Mouse (Mus musculus): Measurements from ENCODE around the gene Ddrgk1. TPM values are rescaled to one million over a fixed set of nuclear protein-coding genes. Genes with fewer than 3 reads are reported as not detected.

The Ddrgk1 gene
- polyA plus RNA-seq, 1 experiment from 2014 or later, result 77.8 TPM

DNA sequence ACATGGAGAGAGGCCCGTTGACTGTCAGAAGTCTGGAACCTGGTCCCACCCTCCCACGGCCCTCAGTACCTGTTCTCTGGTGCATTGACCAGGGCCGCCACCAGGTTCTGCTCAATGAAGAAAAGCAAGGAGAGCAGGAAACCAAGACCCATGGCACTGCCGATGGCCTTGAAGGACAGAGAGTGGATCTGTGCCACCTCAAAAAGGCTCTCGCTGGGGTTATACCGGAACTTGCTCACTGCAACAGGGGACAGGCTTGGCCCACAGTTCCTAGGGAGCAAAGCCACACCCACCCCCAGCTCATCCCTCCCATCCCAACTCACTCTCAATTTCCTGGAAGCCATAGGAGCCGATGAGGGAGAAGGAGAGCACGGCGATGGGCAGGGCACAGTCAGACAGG is 21.0 kb upstream of the Ddrgk1 start:
- H3K9ac ChIP-seq, result no peak overlapping the region
- peaks cover 48% of the 10 kb centered on the region for H3K36me3 ChIP-seq
- ATAC-seq (ENCODE audit: insufficient number of reproducible peaks, low FRiP score, low TSS enrichment, low read depth), result no peak
- H3K27me3 ChIP-seq, result no peaks in the 10 kb centered on the region
- 82% methylated on average over 9 of the region's 9 CpGs for WGBS
- no peak overlapping the region for H3K4me3 ChIP-seq (replicated peaks)
- H3K27ac ChIP-seq (replicated peaks), result no peak overlapping the region
- no peaks in the 10 kb centered on the region for H3K4me1 ChIP-seq
- no peak overlapping the region for H3K4me2 ChIP-seq (replicated peaks)
- H3K9me3 ChIP-seq (replicated peaks), result no peaks in the 10 kb centered on the region

DNA sequence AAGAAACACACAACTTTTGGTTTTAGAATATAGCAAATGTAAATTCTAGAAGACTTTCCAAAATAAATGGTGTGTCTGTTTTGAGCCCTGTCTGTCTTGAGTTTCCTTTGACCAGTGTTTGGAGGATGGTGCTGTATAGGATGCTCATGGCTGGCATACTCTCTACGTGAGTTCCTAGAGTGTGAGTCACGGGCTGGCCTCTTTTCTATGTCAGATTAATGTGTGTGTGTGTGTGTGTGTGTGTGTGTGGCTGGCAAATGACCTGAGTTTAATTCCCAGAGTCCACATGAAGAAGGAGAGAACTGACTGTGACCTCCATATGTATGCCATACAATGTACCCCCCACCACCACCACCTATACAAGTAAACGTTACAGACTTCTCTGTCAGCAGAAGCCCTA is 17.1 kb upstream of the Ddrgk1 start:
- H3K27me3 ChIP-seq, result no peaks in the 10 kb centered on the region
- H3K4me1 ChIP-seq, result no peaks in the 10 kb centered on the region
- H3K4me2 ChIP-seq (replicated peaks), result no peak overlapping the region
- H3K9ac ChIP-seq, result no peak overlapping the region
- WGBS, result 76% methylated on average over 3 of the region's 3 CpGs
- no peak for ATAC-seq (ENCODE audit: insufficient number of reproducible peaks, low FRiP score, low TSS enrichment, low read depth)
- no peaks in the 10 kb centered on the region for H3K9me3 ChIP-seq (replicated peaks)
- H3K36me3 ChIP-seq, result peaks cover 78% of the 10 kb centered on the region
- H3K4me3 ChIP-seq (replicated peaks), result no peak overlapping the region
- H3K27ac ChIP-seq (replicated peaks), result no peak overlapping the region

DNA sequence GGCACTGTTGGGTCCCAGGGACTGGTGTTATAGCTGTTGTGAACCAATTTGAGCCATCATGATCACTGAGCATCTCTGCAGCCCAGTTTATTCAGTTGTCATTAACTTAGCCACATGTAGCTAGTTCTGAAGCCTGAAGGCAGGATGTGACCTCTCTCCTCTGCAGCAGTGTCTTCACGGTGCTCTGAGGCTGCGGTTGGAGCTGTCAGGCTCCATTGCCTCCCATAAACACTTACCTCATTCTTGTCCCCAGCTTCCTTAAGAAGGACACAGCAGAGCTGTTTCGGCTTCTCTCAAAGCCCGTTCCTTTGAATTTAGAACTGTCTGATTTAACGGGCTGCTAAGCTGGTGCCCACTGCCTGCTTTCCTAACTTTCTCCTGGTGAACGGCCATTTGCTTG is 15.4 kb upstream of the Ddrgk1 start:
- 86% methylated on average over 6 of the region's 6 CpGs for WGBS
- no peak for ATAC-seq (ENCODE audit: insufficient number of reproducible peaks, low FRiP score, low TSS enrichment, low read depth)
- peaks cover 88% of the 10 kb centered on the region for H3K36me3 ChIP-seq

DNA sequence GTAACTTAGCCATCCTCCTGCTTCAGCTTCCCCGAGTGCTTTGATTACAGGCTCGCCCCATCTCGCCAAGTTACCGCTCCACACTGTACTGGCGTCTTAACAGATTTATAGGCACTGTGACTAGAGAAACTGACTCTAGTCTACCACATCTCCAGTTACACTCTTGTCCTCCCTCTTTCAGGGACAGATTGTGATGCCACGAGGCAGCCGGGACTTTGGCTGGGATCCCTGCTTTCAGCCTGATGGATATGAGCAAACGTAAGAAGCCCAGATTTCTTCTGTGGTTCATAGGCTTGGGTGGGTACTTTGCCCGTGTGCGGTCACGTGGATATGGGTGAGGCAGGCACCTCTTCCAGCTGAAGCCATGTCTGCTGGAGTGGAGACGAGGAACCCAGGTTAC is 14.7 kb upstream of the Ddrgk1 start:
- Histone ChIP-seq H3K4me2 (replicated peaks) (no peak overlapping the region), H3K36me3 (peaks cover 88% of the 10 kb centered on the region), H3K27me3 (no peaks in the 10 kb centered on the region), H3K9me3 (replicated peaks) (no peaks in the 10 kb centered on the region), H3K27ac (replicated peaks) (no peak overlapping the region), H3K4me1 (no peaks in the 10 kb centered on the region), H3K4me3 (replicated peaks) (no peak overlapping the region), H3K9ac (no peak overlapping the region)
- no peak for ATAC-seq (ENCODE audit: insufficient number of reproducible peaks, low FRiP score, low TSS enrichment, low read depth)
- 93% methylated on average over 12 of the region's 12 CpGs for WGBS

More for the DNA sequence above, 15.4 kb upstream of the Ddrgk1 start:
- H3K4me1 ChIP-seq, result no peaks in the 10 kb centered on the region
- no peak overlapping the region for H3K4me3 ChIP-seq (replicated peaks)
- H3K27ac ChIP-seq (replicated peaks), result no peak overlapping the region
- H3K4me2 ChIP-seq (replicated peaks), result no peak overlapping the region
- H3K27me3 ChIP-seq, result no peaks in the 10 kb centered on the region
- H3K9me3 ChIP-seq (replicated peaks), result no peaks in the 10 kb centered on the region
- no peak overlapping the region for H3K9ac ChIP-seq

DNA sequence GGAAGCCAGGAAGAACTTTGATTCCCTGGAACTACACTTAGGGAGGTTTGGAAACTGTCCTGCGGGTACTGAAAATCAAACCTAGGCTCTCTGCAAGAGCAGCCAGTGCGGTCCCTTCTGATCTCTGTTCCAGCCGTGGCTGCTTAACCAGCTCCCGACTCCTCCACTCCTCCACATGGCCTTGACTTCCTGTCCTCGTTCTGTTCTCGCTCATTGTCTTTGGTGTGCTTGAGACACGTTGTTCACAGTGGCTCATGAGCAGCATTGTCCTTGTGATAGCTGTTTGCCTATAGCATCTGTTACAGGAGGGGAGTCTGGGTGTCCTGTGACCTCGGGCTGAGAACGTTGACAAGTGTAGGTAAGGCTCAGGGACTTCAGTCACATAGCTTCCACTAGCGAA is 12.8 kb upstream of the Ddrgk1 start:
- no peak for ATAC-seq (ENCODE audit: insufficient number of reproducible peaks, low FRiP score, low TSS enrichment, low read depth)
- Histone ChIP-seq H3K9ac (no peak overlapping the region), H3K36me3 (peaks cover 95% of the 10 kb centered on the region), H3K9me3 (replicated peaks) (no peaks in the 10 kb centered on the region), H3K27ac (replicated peaks) (no peak overlapping the region), H3K27me3 (no peaks in the 10 kb centered on the region), H3K4me3 (replicated peaks) (no peak overlapping the region), H3K4me1 (no peaks in the 10 kb centered on the region), H3K4me2 (replicated peaks) (no peak overlapping the region)
- 81% methylated on average over 10 of the region's 10 CpGs for WGBS

DNA sequence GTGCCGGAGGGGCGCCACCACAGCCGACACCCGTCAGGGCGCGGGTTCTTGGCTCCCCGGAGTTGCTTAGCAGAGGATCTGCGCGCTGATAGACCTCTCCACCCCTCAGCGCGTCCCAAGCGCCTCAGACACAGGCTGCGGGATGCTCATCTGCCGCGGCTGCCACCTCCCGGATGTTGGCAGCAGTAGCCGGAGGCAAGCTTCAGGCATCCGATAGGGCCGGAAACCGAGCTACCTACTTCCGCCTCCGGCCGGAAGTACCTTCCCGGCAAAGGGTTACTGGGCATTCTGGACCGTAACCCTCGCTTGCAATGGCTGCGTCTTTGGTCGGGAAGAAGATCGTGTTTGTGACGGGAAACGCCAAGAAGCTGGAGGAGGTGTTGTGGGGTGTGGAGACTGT is 3.1 kb upstream of the Ddrgk1 start, which contains the start of gene Itpa:
Gene Itpa, plus strand, starts transcription at position 52 of the 400 bp plus-strand sequence.
- peak within 1 kb of the TSS; percentile 66 for H3K4me3 ChIP-seq (replicated peaks)
- peak within 1 kb of the TSS; percentile 71 for H3K4me2 ChIP-seq (replicated peaks)
- peak; percentile 45; the same call in 1 of the 2 replicates for ATAC-seq (ENCODE audit: insufficient number of reproducible peaks, low FRiP score, low TSS enrichment, low read depth)
- peaks cover 17% of the 10 kb centered on the region for H3K36me3 ChIP-seq
- WGBS, result 1% methylated on average over 31 of the region's 31 CpGs
- no peaks in the 10 kb centered on the region for H3K9me3 ChIP-seq (replicated peaks)
- peaks cover 27% of the 10 kb centered on the region for H3K4me1 ChIP-seq
- H3K27ac ChIP-seq (replicated peaks), result peak within 1 kb of the TSS; percentile 88
- H3K9ac ChIP-seq, result peak within 1 kb of the TSS; percentile 64
- no peaks in the 10 kb centered on the region for H3K27me3 ChIP-seq

DNA sequence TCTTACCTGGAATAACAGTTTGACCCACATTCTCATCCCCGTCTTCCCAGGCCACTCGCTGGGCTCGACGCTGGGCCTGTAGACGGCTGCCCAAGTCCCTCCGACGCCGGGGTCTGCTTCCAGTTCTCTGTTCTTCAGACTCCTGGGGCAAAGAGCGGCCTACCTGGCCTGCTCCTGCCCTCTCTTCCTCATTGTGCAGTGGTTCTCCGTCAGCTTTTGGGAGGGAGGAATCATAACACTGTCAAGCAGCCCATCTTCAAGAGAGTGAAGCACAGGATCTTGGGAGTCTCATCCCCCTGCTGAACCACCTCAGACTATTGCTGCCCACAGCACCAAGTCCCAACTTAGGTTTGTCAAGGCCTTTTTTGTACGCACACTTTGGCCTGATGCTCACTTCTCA is 1.1 kb downstream of the Ddrgk1 start:
- no peak for ATAC-seq (ENCODE audit: insufficient number of reproducible peaks, low FRiP score, low TSS enrichment, low read depth)
- 88% methylated on average over 11 of the region's 11 CpGs for WGBS
- Histone ChIP-seq H3K27me3 (no peaks in the 10 kb centered on the region), H3K4me1 (peaks cover 23% of the 10 kb centered on the region), H3K9ac (peak overlapping the region; percentile 92), H3K27ac (replicated peaks) (no peak overlapping the region), H3K4me2 (replicated peaks) (peak overlapping the region; percentile 70), H3K4me3 (replicated peaks) (peak overlapping the region; percentile 71), H3K36me3 (peaks cover 39% of the 10 kb centered on the region), H3K9me3 (replicated peaks) (no peaks in the 10 kb centered on the region)

DNA sequence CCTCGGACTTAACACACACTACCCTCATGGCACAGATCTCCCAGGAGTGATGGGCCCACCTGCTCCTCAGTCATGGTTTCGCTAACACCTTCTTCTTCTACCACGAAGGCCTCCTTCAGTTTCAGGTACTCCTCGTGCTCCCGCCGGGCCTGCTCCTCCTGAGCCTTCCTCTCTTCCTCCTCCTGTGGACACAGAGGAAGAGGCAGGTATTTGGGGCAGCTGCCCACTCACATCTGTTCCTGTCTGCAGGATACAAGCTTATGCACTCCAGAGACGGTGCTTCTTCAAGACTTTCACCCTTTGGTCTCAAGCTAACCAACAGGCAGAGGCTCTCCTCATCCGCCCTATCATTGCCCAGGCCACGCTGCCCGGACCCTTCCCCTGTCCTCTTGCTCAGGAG is 5.9 kb downstream of the Ddrgk1 start:
- Histone ChIP-seq H3K9me3 (replicated peaks) (no peaks in the 10 kb centered on the region), H3K36me3 (peaks cover 82% of the 10 kb centered on the region), H3K4me1 (peaks cover 11% of the 10 kb centered on the region), H3K4me2 (replicated peaks) (no peak overlapping the region), H3K4me3 (replicated peaks) (no peak overlapping the region), H3K27ac (replicated peaks) (no peak overlapping the region), H3K9ac (no peak overlapping the region), H3K27me3 (no peaks in the 10 kb centered on the region)
- no peak for ATAC-seq (ENCODE audit: insufficient number of reproducible peaks, low FRiP score, low TSS enrichment, low read depth)
- 96% methylated on average over 10 of the region's 10 CpGs for WGBS

DNA sequence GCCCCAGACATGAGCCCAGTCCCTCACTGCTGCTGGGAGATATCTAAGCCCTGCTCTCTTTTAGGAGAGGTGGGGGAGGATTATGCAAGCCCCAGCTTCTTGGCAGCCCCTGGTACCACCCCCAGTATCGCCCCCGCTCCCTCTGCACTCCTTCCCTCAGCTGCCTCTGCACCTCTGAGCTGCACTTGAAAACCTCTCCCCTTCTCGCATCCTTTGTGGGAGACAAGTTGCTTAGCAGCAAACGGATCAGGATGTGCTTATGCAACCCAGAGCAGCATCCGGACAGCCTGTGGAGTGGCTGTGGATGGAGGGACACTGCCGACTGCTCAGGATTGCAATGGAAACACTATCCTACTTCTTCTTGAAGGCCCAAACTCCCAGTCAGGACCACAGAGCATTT is 6.9 kb downstream of the Ddrgk1 start:
- H3K9me3 ChIP-seq (replicated peaks), result no peaks in the 10 kb centered on the region
- ATAC-seq (ENCODE audit: insufficient number of reproducible peaks, low FRiP score, low TSS enrichment, low read depth), result no peak
- no peak overlapping the region for H3K27ac ChIP-seq (replicated peaks)
- H3K36me3 ChIP-seq, result peaks cover 91% of the 10 kb centered on the region
- no peaks in the 10 kb centered on the region for H3K27me3 ChIP-seq
- H3K4me1 ChIP-seq, result 0 out of 2 replicates have a peak, but pooled peaks cover under 1% of the 10 kb centered on the region
- no peak overlapping the region for H3K4me3 ChIP-seq (replicated peaks)
- 62% methylated on average over 6 of the region's 6 CpGs for WGBS
- H3K9ac ChIP-seq, result no peak overlapping the region
- no peak overlapping the region for H3K4me2 ChIP-seq (replicated peaks)

DNA sequence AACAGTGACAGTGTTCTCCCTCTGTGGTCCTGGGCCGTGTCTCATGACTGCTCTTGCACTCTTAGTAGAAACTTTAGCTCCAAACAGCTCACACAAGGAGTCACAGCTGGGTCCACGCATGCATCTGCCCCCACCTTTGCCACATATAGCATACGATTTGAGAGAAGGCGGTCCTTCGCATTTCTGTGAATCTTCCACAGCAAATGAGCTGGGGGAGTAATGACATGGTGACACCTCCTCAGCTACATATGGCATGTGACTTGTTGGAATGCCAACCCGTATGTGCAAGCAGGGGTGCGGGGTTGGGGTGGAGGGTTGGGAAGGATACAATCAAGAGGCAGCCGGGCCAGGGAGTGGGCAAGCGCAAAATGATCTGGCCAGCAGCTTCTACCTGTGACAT is 7.9 kb downstream of the Ddrgk1 start:
- peaks cover 91% of the 10 kb centered on the region for H3K36me3 ChIP-seq
- 88% methylated on average over 9 of the region's 9 CpGs for WGBS
- no peaks in the 10 kb centered on the region for H3K4me1 ChIP-seq
- no peaks in the 10 kb centered on the region for H3K9me3 ChIP-seq (replicated peaks)
- no peak overlapping the region for H3K4me3 ChIP-seq (replicated peaks)
- H3K9ac ChIP-seq, result no peak overlapping the region
- H3K27me3 ChIP-seq, result no peaks in the 10 kb centered on the region
- ATAC-seq (ENCODE audit: insufficient number of reproducible peaks, low FRiP score, low TSS enrichment, low read depth), result no peak
- no peak overlapping the region for H3K4me2 ChIP-seq (replicated peaks)
- no peak overlapping the region for H3K27ac ChIP-seq (replicated peaks)

DNA sequence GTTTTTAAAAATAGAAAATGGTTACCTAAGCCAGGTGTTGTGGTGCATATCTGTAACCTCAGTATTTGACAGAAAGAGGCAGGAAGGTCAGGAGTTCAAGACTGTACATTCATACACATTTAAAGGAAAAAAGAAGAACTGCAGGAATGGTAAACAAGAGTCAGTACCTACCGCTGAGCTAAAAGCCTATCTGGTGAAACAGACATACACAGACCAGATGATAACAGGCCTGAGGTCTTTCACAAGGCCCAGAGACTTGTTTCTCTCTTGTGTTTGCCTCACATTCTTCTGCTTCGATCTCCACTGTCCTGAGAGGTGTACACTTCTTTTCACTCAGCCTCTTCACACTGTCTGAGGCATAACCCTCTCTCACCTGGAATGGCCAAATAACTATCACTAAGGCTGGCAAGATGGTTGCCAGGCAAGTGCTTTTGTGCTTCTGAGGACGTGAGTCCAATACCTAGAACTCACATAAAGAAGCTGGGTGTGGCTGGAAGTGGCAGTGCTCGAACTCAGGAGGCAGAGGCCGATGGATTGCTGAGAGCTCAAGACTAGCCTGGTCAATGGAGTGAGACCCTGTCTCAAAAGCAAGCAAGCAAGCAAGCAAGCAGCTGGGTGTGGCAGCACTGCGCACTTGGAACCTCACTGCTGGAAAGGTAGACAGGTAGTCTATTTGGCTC is 8.7 kb downstream of the Ddrgk1 start:
- 96% methylated on average over 6 of the region's 6 CpGs for WGBS
- Histone ChIP-seq H3K4me3 (replicated peaks) (no peak overlapping the region), H3K9ac (no peak overlapping the region), H3K9me3 (replicated peaks) (no peaks in the 10 kb centered on the region), H3K27me3 (no peaks in the 10 kb centered on the region), H3K36me3 (peaks cover 89% of the 10 kb centered on the region), H3K4me2 (replicated peaks) (no peak overlapping the region), H3K27ac (replicated peaks) (no peak overlapping the region), H3K4me1 (no peaks in the 10 kb centered on the region)
- no peak for ATAC-seq (ENCODE audit: insufficient number of reproducible peaks, low FRiP score, low TSS enrichment, low read depth)

DNA sequence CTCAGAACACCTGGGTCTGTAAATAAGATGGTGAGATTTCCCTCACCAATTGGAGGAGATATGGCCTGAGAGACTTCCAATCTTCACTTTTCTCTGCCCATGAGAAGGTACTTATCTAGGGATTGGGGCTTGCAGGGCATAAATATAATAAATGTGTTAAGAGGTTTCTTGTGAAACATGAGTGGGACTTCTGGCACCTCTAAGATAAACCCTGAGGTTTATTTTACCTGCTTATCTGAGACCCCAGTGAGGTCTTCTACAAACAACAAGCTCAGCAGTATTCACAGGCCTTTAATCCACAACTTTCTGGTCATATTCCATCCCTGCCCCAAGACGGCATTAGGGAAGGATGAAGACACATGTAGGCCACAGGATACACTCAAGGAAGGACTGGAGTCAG is 10.7 kb downstream of the Ddrgk1 start:
- ATAC-seq (ENCODE audit: insufficient number of reproducible peaks, low FRiP score, low TSS enrichment, low read depth), result no peak
- H3K27ac ChIP-seq (replicated peaks), result no peak overlapping the region
- H3K4me2 ChIP-seq (replicated peaks), result no peak overlapping the region
- WGBS, result 95% methylated on average over 1 of the region's 1 CpGs
- H3K9ac ChIP-seq, result no peak overlapping the region
- no peak overlapping the region for H3K4me3 ChIP-seq (replicated peaks)
- no peaks in the 10 kb centered on the region for H3K4me1 ChIP-seq
- no peaks in the 10 kb centered on the region for H3K27me3 ChIP-seq
- H3K36me3 ChIP-seq, result peaks cover 75% of the 10 kb centered on the region
- H3K9me3 ChIP-seq (replicated peaks), result no peaks in the 10 kb centered on the region

Data from embryonic facial prominence, embryonic 15.5 days (tissue).